Mouse (Mus musculus): ENCODE results near the gene Vmn2r67.
"Not testable (repeated sequence)": the region's sequence is repeated elsewhere in the genome, so short reads cannot be mapped to it uniquely, and the experiment has no call there.

The Vmn2r67 gene

GRCm38 (mm10) chr7:85155898-85156297 is at the start of gene Vmn2r67:
Gene Vmn2r67, minus strand, starts transcription at chr7:85155998.
- in situ Hi-C loops (cut with MboI, MseI), result no loop called here

DNA sequence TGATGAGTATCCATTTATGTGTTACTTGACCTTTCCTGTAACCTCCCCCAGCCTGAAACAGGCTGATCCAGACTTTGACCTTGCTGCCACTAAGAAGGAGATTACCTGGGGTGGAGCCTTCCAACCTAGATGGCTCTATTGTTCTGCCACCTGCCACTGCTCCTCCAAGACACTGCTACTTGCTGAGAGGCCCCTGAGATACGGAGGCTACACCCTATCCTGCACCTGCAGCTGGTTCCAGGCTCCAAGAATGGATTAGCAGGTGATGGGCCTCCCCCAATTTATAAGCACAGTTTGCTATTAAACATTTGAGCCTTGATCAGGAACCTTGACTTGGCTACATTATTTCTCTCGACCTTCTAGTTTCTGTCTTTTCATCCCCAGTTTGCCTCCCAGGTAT is 51.3 kb downstream of the Vmn2r67 start:
- in situ Hi-C loops (cut with MboI, MseI), result not testable (repeated sequence)
